Mouse (Mus musculus): ENCODE data around the gene Zeb2. TPM values are rescaled to one million over a fixed set of nuclear protein-coding genes. Genes with fewer than 3 reads are reported as not detected.

Zeb2 gene
- polyA plus RNA-seq, 2 experiments, result 5.7 to 9.9 TPM

- 29% methylated on average over 7 of the region's 7 CpGs for WGBS (ENCODE audit: insufficient replicate concordance)
- no peak overlapping the region for H3K27ac ChIP-seq
- H3K9me3 ChIP-seq (ENCODE audit: control insufficient read depth, low read length), result no peaks in the 10 kb centered on the region
- DNase-seq (ENCODE audit: low read depth in 3 of 3, low spot score in 3 of 3) (no peak), ATAC-seq (ENCODE audit: insufficient read depth) (no peak)
- TF ChIP-seq CTCF (IDR thresholded peaks at IDR 0.05; ENCODE audit: low read depth), result no peak
- no peaks in the 10 kb centered on the region; the same call in 1 of the 2 replicates for H3K27me3 ChIP-seq (ENCODE audit: control insufficient read depth, insufficient read depth, low read length)
- peak overlapping the region; percentile 66 to 78; a peak in 3 of 4 replicates for H3K4me3 ChIP-seq (ENCODE audit: insufficient read depth in 1 of 2, low read depth in 2 of 2, low read length in 2 of 2)
- H3K4me1 ChIP-seq (replicated peaks; ENCODE audit: control insufficient read depth in 2 of 2, insufficient read depth in 2 of 2, low read length in 1 of 2), result peaks cover 4 to 10% of the 10 kb centered on the region in 2 experiments
- no peaks in the 10 kb centered on the region for H3K36me3 ChIP-seq (replicated peaks; ENCODE audit: control insufficient read depth, insufficient read depth, low read depth)
- no peak overlapping the region for H3K9ac ChIP-seq (replicated peaks)
- peak overlapping the region; percentile 85 for H3K4me2 ChIP-seq (ENCODE audit: low read depth)
Measured at GRCm38 (mm10) chr2:45117592-45117991, 397 bp upstream of the Zeb2 start.

GRCm38 (mm10) chr2:45116531-45117024 lies 617 bp downstream of the Zeb2 start:
- H3K27me3 ChIP-seq (ENCODE audit: control insufficient read depth, insufficient read depth, low read length), result no peaks in the 10 kb centered on the region; the same call in 1 of the 2 replicates
- DNase-seq (ENCODE audit: low read depth in 3 of 3, low spot score in 3 of 3) (no peak), ATAC-seq (ENCODE audit: insufficient read depth) (peak; percentile 32; the same call in 1 of the 2 replicates)
- H3K4me2 ChIP-seq (ENCODE audit: low read depth), result peak overlapping the region; percentile 85
- no peaks in the 10 kb centered on the region for H3K36me3 ChIP-seq (replicated peaks; ENCODE audit: control insufficient read depth, insufficient read depth, low read depth)
- peak overlapping the region; percentile 79 for H3K9ac ChIP-seq (replicated peaks)
- H3K4me3 ChIP-seq (ENCODE audit: insufficient read depth in 1 of 2, low read depth in 2 of 2, low read length in 2 of 2), result peak overlapping the region; percentile 66 to 78
- no peak for TF ChIP-seq EP300 (IDR thresholded peaks at IDR 0.05; ENCODE audit: low read depth)
- no peak for TF ChIP-seq CTCF (IDR thresholded peaks at IDR 0.05; ENCODE audit: low read depth)
- under 1% methylated on average over 25 of the region's 25 CpGs for WGBS (ENCODE audit: insufficient replicate concordance)
- H3K9me3 ChIP-seq (ENCODE audit: control insufficient read depth, low read length), result no peaks in the 10 kb centered on the region
- peaks cover 4 to 10% of the 10 kb centered on the region in 2 experiments for H3K4me1 ChIP-seq (replicated peaks; ENCODE audit: control insufficient read depth in 2 of 2, insufficient read depth in 2 of 2, low read length in 1 of 2)
- no peak overlapping the region for H3K27ac ChIP-seq

GRCm38 (mm10) chr2:45115720-45116495 lies 1.3 kb downstream of the Zeb2 start:
- H3K36me3 ChIP-seq (replicated peaks; ENCODE audit: control insufficient read depth, insufficient read depth, low read depth), result no peaks in the 10 kb centered on the region
- WGBS (ENCODE audit: insufficient replicate concordance), result 3% methylated on average over 23 of the region's 23 CpGs
- H3K9ac ChIP-seq (replicated peaks), result peak overlapping the region; percentile 79
- DNase-seq (ENCODE audit: low read depth in 3 of 3, low spot score in 3 of 3), result no peak
- H3K4me3 ChIP-seq (ENCODE audit: insufficient read depth in 1 of 2, low read depth in 2 of 2, low read length in 2 of 2), result peak overlapping the region; percentile 66 to 78
- no peaks in the 10 kb centered on the region for H3K9me3 ChIP-seq (ENCODE audit: control insufficient read depth, low read length)
- no peak for TF ChIP-seq CTCF (IDR thresholded peaks at IDR 0.05; ENCODE audit: low read depth)
- no peak for TF ChIP-seq EP300 (IDR thresholded peaks at IDR 0.05; ENCODE audit: low read depth)
- H3K4me2 ChIP-seq (ENCODE audit: low read depth), result peak overlapping the region; percentile 85
- no peaks in the 10 kb centered on the region; the same call in 1 of the 2 replicates for H3K27me3 ChIP-seq (ENCODE audit: control insufficient read depth, insufficient read depth, low read length)
- ATAC-seq (ENCODE audit: insufficient read depth), result no peak
- peak overlapping the region; percentile 10; the same call in 1 of the 2 replicates for H3K27ac ChIP-seq
- H3K4me1 ChIP-seq (replicated peaks; ENCODE audit: control insufficient read depth in 2 of 2, insufficient read depth in 2 of 2, low read length in 1 of 2), result peaks cover 4 to 10% of the 10 kb centered on the region in 2 experiments

GRCm38 (mm10) chr2:45115211-45115610 lies 2.0 kb downstream of the Zeb2 start:
- no peak for DNase-seq (ENCODE audit: low read depth in 3 of 3, low spot score in 3 of 3)
- no peaks in the 10 kb centered on the region for H3K36me3 ChIP-seq (replicated peaks; ENCODE audit: control insufficient read depth, insufficient read depth, low read depth)
- no peaks in the 10 kb centered on the region; the same call in 1 of the 2 replicates for H3K27me3 ChIP-seq (ENCODE audit: control insufficient read depth, insufficient read depth, low read length)
- H3K4me1 ChIP-seq (replicated peaks; ENCODE audit: control insufficient read depth in 2 of 2, insufficient read depth in 2 of 2, low read length in 1 of 2), result peaks cover 4 to 10% of the 10 kb centered on the region in 2 experiments
- ATAC-seq (ENCODE audit: insufficient read depth), result no peak
- no peak overlapping the region for H3K27ac ChIP-seq
- 13% methylated on average over 6 of the region's 6 CpGs for WGBS (ENCODE audit: insufficient replicate concordance)
- H3K4me2 ChIP-seq (ENCODE audit: low read depth), result peak overlapping the region; percentile 85
- H3K9me3 ChIP-seq (ENCODE audit: control insufficient read depth, low read length), result no peaks in the 10 kb centered on the region
- H3K4me3 ChIP-seq (ENCODE audit: insufficient read depth in 1 of 2, low read depth in 2 of 2, low read length in 2 of 2), result peak overlapping the region in 1 of 2 experiments; percentile 66; a peak in 2 of 4 replicates
- no peak for TF ChIP-seq EP300 (IDR thresholded peaks at IDR 0.05; ENCODE audit: low read depth)
- no peak for TF ChIP-seq CTCF (IDR thresholded peaks at IDR 0.05; ENCODE audit: low read depth)
- peak overlapping the region; percentile 79 for H3K9ac ChIP-seq (replicated peaks)

- Histone ChIP-seq H3K9ac (replicated peaks) (no peak overlapping the region), H3K27ac (peak overlapping the region; percentile 12; the same call in 1 of the 2 replicates), H3K27me3 (ENCODE audit: control insufficient read depth, insufficient read depth, low read length) (no peaks in the 10 kb centered on the region; the same call in 1 of the 2 replicates), H3K4me1 (replicated peaks; ENCODE audit: control insufficient read depth in 2 of 2, insufficient read depth in 2 of 2, low read length in 1 of 2) (peaks cover 4 to 10% of the 10 kb centered on the region in 2 experiments), H3K36me3 (replicated peaks; ENCODE audit: control insufficient read depth, insufficient read depth, low read depth) (no peaks in the 10 kb centered on the region), H3K9me3 (ENCODE audit: control insufficient read depth, low read length) (no peaks in the 10 kb centered on the region), H3K4me2 (ENCODE audit: low read depth) (peak overlapping the region; percentile 26), H3K4me3 (ENCODE audit: insufficient read depth in 1 of 2, low read depth in 2 of 2, low read length in 2 of 2) (no peak overlapping the region)
- DNase-seq (ENCODE audit: low read depth in 3 of 3, low spot score in 3 of 3) (no peak), ATAC-seq (ENCODE audit: insufficient read depth) (no peak)
- WGBS (ENCODE audit: insufficient replicate concordance), result 23% methylated on average over 2 of the region's 2 CpGs
- TF ChIP-seq CTCF (IDR thresholded peaks at IDR 0.05; ENCODE audit: low read depth), result no peak
- TF ChIP-seq EP300 (IDR thresholded peaks at IDR 0.05; ENCODE audit: low read depth), result no peak
Measured at GRCm38 (mm10) chr2:45114596-45114995, 2.6 kb downstream of the Zeb2 start.
